Mouse (Mus musculus) C2C12 (cell line): ENCODE measurements around the gene Dusp27.
"Not testable (repeated sequence)": the region's sequence is repeated elsewhere in the genome, so short reads cannot be mapped to it uniquely, and the experiment has no call there.

Experiments used
- CTCF ChIP-seq: IDR thresholded peaks from one replicate; pipeline ENCODE4 v1.5.1; 2011; ENCODE audit not compliant: control insufficient read depth, insufficient read depth, insufficient read length
- USF1 ChIP-seq: IDR thresholded peaks from one replicate; pipeline ENCODE4 v1.6.1; 2011; ENCODE audit warnings: low read depth, mild to moderate bottlenecking, control low read depth, moderate library complexity

- TF ChIP-seq CTCF, USF1: not testable (repeated sequence)
Observed at GRCm38 (mm10) chr1:166141868-166142267, 14.1 kb upstream of the Dusp27 start.
